Mouse (Mus musculus) thymus, postnatal 36 days (tissue): ENCODE results near the gene Slc12a1.

Experiments
- DNase-seq, 2 experiments: peaks; one replicate each; pipeline ENCODE4 v3.0.0; 2022; ENCODE audit warnings: mixed read lengths in 2 of 2

Gene Slc12a1

DNA sequence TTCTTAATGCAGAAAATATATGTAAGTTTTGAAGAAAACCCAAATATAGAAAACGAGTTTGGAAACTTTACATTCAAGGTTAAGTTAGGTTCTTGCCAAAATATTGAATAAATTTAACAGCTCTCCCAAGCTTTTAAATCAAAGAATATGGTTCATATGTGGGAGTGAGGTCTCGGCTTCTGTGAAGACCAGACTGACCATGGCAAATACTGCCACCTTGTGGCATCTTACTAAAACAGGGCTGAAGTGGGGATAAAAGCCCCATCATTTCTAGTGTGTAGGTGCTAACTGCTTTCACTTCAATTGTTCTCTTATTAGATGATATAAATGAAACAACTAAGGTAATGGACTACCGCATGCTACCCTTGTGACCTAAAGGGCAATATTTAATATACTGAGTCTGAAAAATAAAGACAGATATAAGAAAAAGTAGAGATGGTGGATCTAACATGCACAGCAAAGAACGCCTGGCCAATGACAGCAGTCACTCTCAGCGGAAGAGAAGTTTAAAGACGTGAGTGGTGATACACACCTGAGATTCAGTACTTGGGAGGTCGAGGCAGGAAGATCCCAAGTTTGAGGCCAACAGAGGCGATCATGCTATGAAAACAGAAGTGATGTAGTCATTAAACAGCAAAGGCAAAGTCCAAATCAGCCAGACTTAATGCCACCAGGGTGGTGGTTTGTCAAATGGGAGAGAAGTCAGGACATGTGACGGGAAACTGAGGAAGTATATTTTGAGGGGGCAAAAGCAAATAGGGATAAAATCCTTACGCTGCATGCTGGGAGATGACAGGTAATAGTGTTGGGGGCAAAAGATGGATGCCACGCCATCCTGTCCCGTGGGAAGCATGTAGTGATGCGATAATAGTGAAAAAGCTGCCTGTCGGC is 107.2 kb downstream of the Slc12a1 start:
- peak in 1 of 2 experiments; percentile 8 for DNase-seq

DNA sequence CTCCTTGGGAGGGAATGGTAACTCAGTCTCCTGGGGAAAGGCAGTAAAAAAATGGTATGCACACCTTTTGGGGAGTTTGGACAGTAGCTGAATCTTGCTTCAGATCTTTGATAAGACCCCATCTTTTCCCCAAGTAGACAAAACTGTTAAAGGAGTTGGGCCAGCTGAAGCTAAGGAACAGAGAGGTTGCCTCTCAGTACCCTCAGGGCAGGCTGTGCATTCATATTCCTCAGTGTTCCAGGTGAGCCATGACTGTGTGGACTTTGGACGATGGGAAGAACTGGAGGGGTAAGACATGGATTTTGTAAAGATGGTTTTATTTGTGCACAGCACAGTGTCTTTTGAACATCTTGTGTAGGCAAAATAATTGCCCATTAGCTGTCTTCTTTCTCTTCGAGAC is 108.0 kb downstream of the Slc12a1 start:
- DNase-seq = no peak

DNA sequence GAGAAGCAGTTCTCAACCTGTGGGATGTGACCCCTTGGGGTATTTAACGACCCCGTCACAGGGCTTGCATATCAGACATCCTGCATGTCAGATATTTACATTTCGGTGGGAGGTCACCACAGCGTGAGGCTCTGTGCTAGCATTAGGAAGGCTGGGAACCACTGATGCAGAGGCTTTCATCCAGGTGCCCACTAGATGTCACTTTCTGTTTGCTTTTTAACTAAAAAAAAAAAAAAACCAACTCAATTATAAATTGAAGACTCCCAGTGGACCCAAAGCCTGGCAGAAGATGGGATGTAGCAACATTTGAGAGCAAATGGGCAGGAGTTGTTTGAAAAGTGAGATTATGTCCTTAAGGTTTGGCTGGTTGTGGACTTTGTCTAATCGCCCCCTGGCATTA is 110.8 kb downstream of the Slc12a1 start:
- DNase-seq = no peak

DNA sequence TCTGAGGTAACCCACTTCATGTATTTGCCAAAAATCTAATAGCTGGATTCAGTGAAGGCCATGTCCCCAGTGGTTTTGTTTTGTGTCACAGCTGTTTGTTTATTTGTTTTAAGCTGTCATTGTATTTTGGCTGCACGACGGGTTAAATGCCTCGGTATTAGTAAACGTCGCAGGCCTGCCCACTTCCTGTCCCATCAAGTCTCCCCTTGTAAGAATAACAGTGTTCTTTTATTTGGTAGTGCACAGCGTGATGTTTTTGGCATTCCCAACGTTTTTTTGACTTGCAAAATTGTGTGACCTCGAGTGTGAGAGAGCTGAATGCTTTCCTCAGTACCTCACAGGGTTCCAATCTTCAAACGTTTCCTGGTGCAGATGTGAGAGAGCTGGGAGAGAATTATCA is 111.4 kb downstream of the Slc12a1 start:
- DNase-seq = no peak

DNA sequence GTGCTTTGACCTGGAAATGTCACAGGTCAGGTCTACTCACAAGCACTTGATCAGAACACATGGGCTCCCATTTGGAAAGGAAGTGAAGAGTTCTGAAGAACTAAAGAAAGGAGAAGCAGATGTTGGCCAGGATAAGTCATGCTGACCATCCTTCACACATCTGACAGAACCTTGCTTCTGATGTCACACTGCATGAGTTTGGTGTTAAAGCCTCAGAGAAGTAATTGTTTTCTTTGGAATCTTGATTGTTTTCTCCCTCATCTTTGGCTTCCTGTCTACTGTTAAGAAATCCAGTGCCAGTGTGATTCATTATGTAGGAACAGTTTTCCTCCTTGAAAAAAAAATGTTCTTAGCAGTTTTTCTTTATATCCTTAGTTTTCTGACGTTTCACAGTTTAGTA is 116.6 kb downstream of the Slc12a1 start:
- DNase-seq = no peak

DNA sequence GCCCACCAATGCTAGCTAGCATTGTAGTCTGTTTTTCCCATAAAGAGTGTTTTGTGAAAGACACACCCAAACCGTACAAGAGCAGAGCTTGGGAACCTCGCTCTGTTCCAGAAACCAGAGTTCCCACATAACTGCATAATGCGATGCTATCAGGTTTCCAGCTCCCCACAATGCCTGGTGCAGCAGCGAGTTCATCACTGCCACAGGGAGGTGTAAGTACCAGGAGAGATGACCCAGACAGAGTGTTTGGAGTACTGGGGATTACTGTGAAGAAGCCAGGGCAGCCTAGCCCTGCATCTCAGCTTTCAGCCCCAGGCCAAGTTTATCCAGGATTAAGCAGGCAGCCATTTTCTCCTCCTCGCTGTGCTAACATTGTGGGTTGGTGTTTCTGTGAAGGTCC is 123.3 kb downstream of the Slc12a1 start:
- no peak for DNase-seq

DNA sequence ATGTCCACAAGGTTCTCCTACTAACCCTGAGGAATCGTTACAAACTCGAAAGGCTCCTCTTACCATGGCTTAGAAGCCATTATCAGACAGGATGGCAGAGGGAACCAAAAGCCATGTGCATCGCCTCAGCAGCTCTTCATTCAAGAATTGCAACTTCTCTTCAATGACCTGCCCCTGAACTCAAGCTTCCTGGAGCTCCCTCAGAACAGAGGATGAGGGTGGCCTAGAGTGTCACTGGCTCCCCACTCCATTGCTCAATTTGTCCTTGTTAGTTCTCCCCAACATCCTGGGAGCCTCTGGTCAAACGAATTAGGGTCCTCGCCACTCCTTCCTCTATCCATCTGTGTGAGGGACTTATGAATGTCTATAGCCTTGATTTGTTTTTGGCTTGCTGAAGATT is 124.4 kb downstream of the Slc12a1 start:
- DNase-seq = no peak

DNA sequence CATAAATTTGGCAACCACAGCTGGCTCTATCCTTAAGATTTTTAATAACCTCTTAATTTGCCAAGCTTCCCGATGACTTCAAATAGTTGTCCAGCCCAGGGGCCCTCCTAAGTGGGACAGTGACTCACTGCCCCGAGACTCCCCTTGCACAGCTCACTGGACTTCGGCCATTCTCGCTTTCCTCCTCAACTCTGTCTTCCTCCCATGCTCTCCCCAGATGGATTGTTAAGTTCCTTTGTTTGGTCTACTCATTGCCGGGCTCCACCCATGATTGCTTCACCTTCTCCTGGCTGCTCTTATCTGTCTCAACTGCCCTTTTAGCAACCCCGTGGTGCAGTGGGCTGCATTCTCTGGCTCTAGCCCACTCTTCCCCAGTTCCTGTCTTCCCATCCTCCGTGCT is 126.2 kb downstream of the Slc12a1 start:
- DNase-seq = no peak
